Mouse (Mus musculus) layer of hippocampus, adult 2 months (tissue): ENCODE measurements at regions not wholly inside any gene's neighbourhood (a gene's known extent, or its start where the extent isn't known, plus 50 kb on each side); places are given as distances from the start of the nearest gene placed in this dataset.

Source experiments
- DNase-seq, 2 experiments: peaks; one replicate each; pipeline ENCODE4 v3.0.0; 2022; ENCODE audit warnings: low spot score in 2 of 2
- H3K27ac ChIP-seq: fragments of 200-600 bp; 2 replicates; pipeline ENCODE4 v1.8.1; 2022
- H3K4me3 ChIP-seq: fragments of 200-600 bp; 2 replicates; pipeline ENCODE4 v1.8.1; 2022; ENCODE audit warnings: mild to moderate bottlenecking
- CTCF ChIP-seq: fragments of 200-600 bp; conservative IDR thresholded peaks from 2 replicates; pipeline ENCODE4 v1.8.1; 2022; ENCODE audit warnings: antibody characterized with exemption, mild to moderate bottlenecking, moderate library complexity

DNA sequence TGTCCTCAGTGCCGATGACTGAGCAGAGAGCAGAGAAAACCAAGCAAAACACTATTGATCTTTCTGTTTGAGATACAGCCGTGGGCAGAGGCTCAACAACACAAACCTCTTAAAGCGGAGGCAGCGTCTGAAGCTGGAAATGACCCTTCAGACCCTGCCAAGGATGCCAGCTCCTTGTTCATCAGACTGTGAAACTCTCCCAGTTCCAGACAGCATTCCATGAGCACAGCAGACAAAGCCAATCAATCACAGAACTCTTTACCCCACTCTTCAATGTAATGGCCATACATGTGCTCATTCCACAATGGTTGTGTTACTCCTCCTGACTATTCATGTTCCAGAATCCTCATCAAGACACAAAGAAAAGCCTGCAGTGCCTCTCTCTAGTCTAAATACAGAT, 73.5 kb downstream of the Tmem114 start:
- no peak for DNase-seq
- no peak overlapping the region for H3K27ac ChIP-seq
- H3K4me3 ChIP-seq: no peak overlapping the region
- TF ChIP-seq CTCF: no peak

DNA sequence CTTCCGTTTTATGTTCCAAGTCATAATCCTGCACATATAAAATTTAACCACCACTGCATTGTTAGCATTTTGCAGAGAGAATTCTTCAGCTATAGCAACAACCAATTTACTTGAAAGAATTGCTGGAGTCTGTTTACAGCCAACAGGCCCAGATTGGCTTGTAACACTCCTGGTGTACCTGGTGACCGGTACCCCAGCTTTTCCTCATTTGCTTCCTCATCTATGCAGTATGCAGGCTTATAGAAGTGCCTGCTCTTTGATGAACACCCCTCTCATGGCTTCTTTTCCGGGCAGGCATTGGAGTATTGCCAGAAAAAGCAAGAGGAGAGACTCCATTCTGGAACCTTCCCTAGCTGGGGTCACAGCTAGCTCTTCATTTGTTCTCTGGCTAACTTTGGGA, 75.8 kb downstream of the Tmem114 start:
- DNase-seq: no peak
- no peak overlapping the region for H3K4me3 ChIP-seq
- TF ChIP-seq CTCF: no peak

DNA sequence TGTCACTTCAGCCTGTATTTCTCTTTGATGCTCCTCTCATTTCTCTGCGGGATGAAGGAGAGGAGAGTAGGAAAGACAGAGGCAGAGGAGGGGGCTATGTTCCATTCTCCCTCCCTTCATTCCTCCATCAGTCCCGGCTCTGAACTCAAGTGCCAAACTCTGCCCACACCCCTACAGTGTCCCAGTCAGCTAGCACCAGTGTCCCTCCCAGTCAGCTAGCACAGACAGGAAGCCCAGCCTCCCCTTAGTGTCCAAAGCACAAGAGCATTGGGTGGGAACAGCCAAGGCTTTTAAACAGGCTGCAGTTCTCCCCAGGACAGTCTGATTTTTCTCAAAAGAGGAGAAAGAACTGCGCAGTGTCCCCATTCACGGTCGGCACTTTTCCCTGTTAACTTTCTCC, 76.3 kb downstream of the Tmem114 start:
- no peak for DNase-seq

More for the DNA sequence above, 75.8 kb downstream of the Tmem114 start:
- no peak overlapping the region for H3K27ac ChIP-seq

DNA sequence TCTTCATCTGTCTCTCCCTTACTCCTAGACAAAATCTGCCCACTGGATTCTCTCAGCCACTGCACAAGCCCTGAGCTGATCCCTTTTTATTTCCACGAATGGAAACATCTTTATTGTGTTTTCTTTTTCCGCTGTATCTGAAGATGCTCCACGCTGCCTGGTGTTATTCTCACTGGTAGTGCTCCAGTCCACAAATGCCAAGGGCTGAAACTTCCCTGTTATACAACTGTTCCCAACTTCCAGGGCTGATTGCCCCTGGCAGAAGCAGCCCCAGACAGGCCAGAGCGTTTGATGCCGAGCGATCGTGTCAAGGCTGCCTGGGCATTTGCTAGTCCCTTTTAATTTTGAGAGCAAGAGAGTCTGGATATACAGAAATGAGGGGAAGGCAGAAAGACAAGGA, 79.7 kb downstream of the Tmem114 start:
- Histone ChIP-seq H3K27ac (no peak overlapping the region), H3K4me3 (no peak overlapping the region)
- no peak for TF ChIP-seq CTCF
- DNase-seq: no peak

More for the DNA sequence above, 76.3 kb downstream of the Tmem114 start:
- TF ChIP-seq CTCF: no peak
- Histone ChIP-seq H3K4me3 (no peak overlapping the region), H3K27ac (no peak overlapping the region)

DNA sequence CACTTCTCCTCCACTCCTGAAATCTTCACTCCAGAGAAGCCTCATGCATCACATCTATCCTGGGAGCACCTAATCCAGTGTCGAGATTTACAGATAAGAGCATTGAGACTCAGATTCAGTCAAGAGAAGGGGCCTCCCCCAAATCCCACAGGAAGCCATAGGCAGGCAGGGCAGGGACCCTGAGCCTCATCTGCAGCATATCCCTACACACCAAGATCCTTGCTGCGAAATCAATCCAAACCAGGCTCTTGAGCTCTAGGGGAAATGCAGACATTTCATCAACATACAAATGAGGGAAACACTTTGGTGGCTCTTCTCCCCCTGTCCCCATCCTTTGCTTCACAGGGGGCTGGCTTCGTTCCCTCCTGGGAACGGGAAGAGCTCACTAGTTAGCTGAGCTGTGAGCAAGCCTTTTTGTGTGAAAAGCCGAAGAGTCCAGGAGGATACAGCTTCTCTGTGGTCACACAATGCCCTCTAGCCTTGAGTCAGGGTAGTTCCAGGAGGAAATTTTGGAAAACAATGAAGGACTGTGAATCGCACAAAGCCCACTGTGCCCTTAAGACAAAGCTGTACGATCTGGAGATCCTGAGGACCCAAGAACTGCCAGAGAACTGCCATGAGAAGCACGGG, 91.7 kb downstream of the Tmem114 start:
- H3K4me3 ChIP-seq: no peak overlapping the region; the same call in 1 of the 2 replicates
- H3K27ac ChIP-seq: no peak overlapping the region
- peak; percentile 41 to 42 for DNase-seq
- peak; percentile 84 for TF ChIP-seq CTCF

DNA sequence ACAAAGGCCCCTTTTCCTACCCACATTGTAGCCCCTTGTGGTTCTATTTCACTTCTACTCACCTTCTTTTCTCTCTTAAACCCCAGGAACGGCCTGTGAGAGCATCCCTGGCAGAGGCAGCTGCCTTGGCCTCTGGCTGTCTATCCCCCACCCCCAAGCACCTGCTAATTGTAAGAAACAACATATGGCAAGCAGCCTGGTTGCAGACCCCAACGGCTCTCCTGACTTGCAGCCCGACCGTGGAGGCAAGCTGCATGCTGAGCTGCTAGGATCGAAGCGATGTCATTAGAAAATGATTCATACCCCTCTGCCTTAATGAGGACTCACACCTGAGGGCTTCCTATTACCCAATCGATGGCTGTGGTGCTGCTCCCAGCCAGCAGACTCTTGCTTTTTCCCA, 112.9 kb downstream of the Tmem114 start:
- TF ChIP-seq CTCF: no peak
- Histone ChIP-seq H3K4me3 (no peak overlapping the region), H3K27ac (no peak overlapping the region)
- DNase-seq: no peak

DNA sequence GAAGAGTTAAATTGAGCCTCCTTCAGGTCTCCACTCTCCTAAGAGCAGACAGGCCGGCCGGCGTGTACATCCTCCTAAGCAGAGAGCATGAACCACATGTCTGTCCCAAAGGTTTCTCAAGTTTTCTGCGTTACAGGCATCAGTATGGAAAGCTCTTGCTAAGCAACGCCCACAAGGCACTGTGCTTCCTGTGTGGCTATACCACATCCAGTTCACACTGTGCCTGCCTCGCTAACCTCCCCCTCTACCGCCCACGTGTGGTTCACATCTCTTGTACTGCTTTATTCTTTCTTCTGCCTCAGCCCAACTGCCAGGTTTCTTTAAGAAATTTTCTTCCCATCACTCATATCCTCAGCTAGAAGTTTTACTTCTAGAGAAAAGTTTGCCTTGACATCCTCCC, 118.5 kb downstream of the Tmem114 start:
- TF ChIP-seq CTCF: no peak
- Histone ChIP-seq H3K4me3 (no peak overlapping the region), H3K27ac (no peak overlapping the region)
- peak in 1 of 2 experiments; percentile 3 for DNase-seq
